Mouse (Mus musculus) heart, adult 8-10 months (tissue): ENCODE results near the gene Nedd4. TPM values are rescaled to one million over a fixed set of nuclear protein-coding genes. Genes with fewer than 3 reads are reported as not detected.
A peak's percentile ranks its signal among the peaks of the same experiment; 100 is the strongest.

Experiments used
- DNase-seq: peaks from one replicate; pipeline ENCODE4 v3.0.0; 2022; ENCODE audit warnings: low spot score
- total RNA-seq, 4 experiments: library from RNA; stranded (reverse); gene quantifications; 2 replicates each; pipeline ENCODE4 v1.2.4; 2022

Gene Nedd4
- total RNA-seq, 4 experiments from 2014 or later, result 344 to 366 (median 354) TPM

- DNase-seq, result no peak
Measured at GRCm38 (mm10) chr9:72678771-72679170, 16.6 kb downstream of the Nedd4 start.

GRCm38 (mm10) chr9:72681652-72682228 lies 19.6 kb downstream of the Nedd4 start:
- no peak for DNase-seq

GRCm38 (mm10) chr9:72683268-72683667 lies 21.1 kb downstream of the Nedd4 start:
- no peak for DNase-seq

GRCm38 (mm10) chr9:72685231-72685630 lies 23.1 kb downstream of the Nedd4 start:
- DNase-seq, result no peak

- no peak for DNase-seq
Measured at GRCm38 (mm10) chr9:72686506-72686905, 24.4 kb downstream of the Nedd4 start.

GRCm38 (mm10) chr9:72689522-72689921 lies 27.4 kb downstream of the Nedd4 start:
- DNase-seq, result no peak

GRCm38 (mm10) chr9:72690811-72691210 lies 28.7 kb downstream of the Nedd4 start:
- DNase-seq, result no peak

- no peak for DNase-seq
Measured at GRCm38 (mm10) chr9:72691942-72692341, 29.8 kb downstream of the Nedd4 start.

GRCm38 (mm10) chr9:72693081-72693696 lies 31.0 kb downstream of the Nedd4 start:
- DNase-seq, result no peak

- DNase-seq, result no peak
Measured at GRCm38 (mm10) chr9:72693861-72694260, 31.7 kb downstream of the Nedd4 start.

GRCm38 (mm10) chr9:72696508-72696907 lies 34.4 kb downstream of the Nedd4 start:
- DNase-seq, result no peak

- no peak for DNase-seq
Measured at GRCm38 (mm10) chr9:72697779-72698178, 35.6 kb downstream of the Nedd4 start.

- peak; percentile 55 for DNase-seq
Measured at GRCm38 (mm10) chr9:72699702-72700101, 37.6 kb downstream of the Nedd4 start.

- no peak for DNase-seq
Measured at GRCm38 (mm10) chr9:72701441-72701840, 39.3 kb downstream of the Nedd4 start.

- DNase-seq, result peak; percentile 89
Measured at GRCm38 (mm10) chr9:72702075-72702474, 39.9 kb downstream of the Nedd4 start.

GRCm38 (mm10) chr9:72703142-72703541 lies 41.0 kb downstream of the Nedd4 start:
- DNase-seq, result no peak

- DNase-seq, result no peak
Measured at GRCm38 (mm10) chr9:72703754-72704153, 41.6 kb downstream of the Nedd4 start.

- DNase-seq, result no peak
Measured at GRCm38 (mm10) chr9:72705270-72705669, 43.1 kb downstream of the Nedd4 start.

- no peak for DNase-seq
Measured at GRCm38 (mm10) chr9:72707999-72708398, 45.9 kb downstream of the Nedd4 start.

- DNase-seq, result no peak
Measured at GRCm38 (mm10) chr9:72708690-72709089, 46.5 kb downstream of the Nedd4 start.

GRCm38 (mm10) chr9:72710060-72710459 lies 47.9 kb downstream of the Nedd4 start:
- no peak for DNase-seq

GRCm38 (mm10) chr9:72714945-72715344 lies 52.8 kb downstream of the Nedd4 start:
- DNase-seq, result peak; percentile 63

- no peak for DNase-seq
Measured at GRCm38 (mm10) chr9:72716200-72716599, 54.1 kb downstream of the Nedd4 start.

- DNase-seq, result no peak
Measured at GRCm38 (mm10) chr9:72719143-72719542, 57.0 kb downstream of the Nedd4 start.
